Comparison of ENCODE assay signal across 28 mouse cellular contexts in genomic region chr4:152936614-152937013, GRCm38 (mm10).
DNase-seq lines count a peak whose midpoint lies in the region; ATAC-seq and TF ChIP-seq lines count a peak whose summit lies in the region.
"Had no signal": no experiment of that assay in that cellular context is flagged by ENCODE, and none has a peak within 500 bp of the region (broad histone marks: within the 10 kb centered on the region; RNA-seq: fewer than 3 reads in every experiment).

No protein-coding gene starts in this region.

- no peaks in the 10 kb centered on the region for H3K36me3 ChIP-seq in liver, embryonic 12.5 days
- H3K36me3 ChIP-seq in liver, postnatal 0 days (replicated peaks; ENCODE audit: insufficient read depth, low read length): no peaks in the 10 kb centered on the region
- no peaks in the 10 kb centered on the region for H3K36me3 ChIP-seq in megakaryocyte, embryonic 14.5 days (replicated peaks; ENCODE audit: low read length)
- H3K36me3 ChIP-seq in intestine, embryonic 16.5 days (ENCODE audit: control insufficient read depth, insufficient read depth, low read length): no peaks in the 10 kb centered on the region
- no peaks in the 10 kb centered on the region for H3K36me3 ChIP-seq in liver, embryonic 15.5 days (replicated peaks)
- H3K36me3 ChIP-seq: embryonic facial prominence, embryonic 10.5 days; embryonic facial prominence, embryonic 13.5 days; forebrain, embryonic 12.5 days; forebrain, embryonic 15.5 days; heart, embryonic 13.5 days; hindbrain, embryonic 12.5 days; hindbrain, embryonic 15.5 days had no signal

- peaks cover 31% of the 10 kb centered on the region for H3K9me3 ChIP-seq in liver, embryonic 12.5 days (replicated peaks)
- 0 out of 2 replicates have a peak, but pooled peaks cover 2% of the 10 kb centered on the region for H3K9me3 ChIP-seq in liver, postnatal 0 days (ENCODE audit: low read length)
- H3K9me3 ChIP-seq in megakaryocyte, embryonic 14.5 days: peaks cover 91% of the 10 kb centered on the region
- H3K9me3 ChIP-seq in intestine, embryonic 16.5 days (ENCODE audit: control insufficient read depth, low read length): no peaks in the 10 kb centered on the region
- peaks cover 4% of the 10 kb centered on the region; the same call in 1 of the 2 replicates for H3K9me3 ChIP-seq in liver, embryonic 15.5 days (replicated peaks)
- H3K9me3 ChIP-seq: embryonic facial prominence, embryonic 13.5 days; forebrain, embryonic 12.5 days; forebrain, embryonic 15.5 days; hindbrain, embryonic 12.5 days; hindbrain, embryonic 15.5 days had no signal

- H3K4me2 ChIP-seq in liver, embryonic 12.5 days: no peak overlapping the region
- no peak overlapping the region for H3K4me2 ChIP-seq in liver, postnatal 0 days (ENCODE audit: low read depth, low read length)
- H3K4me2 ChIP-seq in intestine, embryonic 16.5 days (ENCODE audit: low read depth, low read length): no peak overlapping the region
- H3K4me2 ChIP-seq in liver, embryonic 15.5 days: no peak overlapping the region
- H3K4me2 ChIP-seq: embryonic facial prominence, embryonic 13.5 days; forebrain, embryonic 12.5 days; forebrain, embryonic 15.5 days; heart, embryonic 13.5 days; hindbrain, embryonic 12.5 days; hindbrain, embryonic 15.5 days had no signal

- no peak for DNase-seq in liver, postnatal 0 days
- no peak for DNase-seq in cerebellum, postnatal 36 days
- no peak for DNase-seq in ovary, postnatal 14 days (ENCODE audit: low spot score)
- DNase-seq: adrenal gland, adult 2 months; adrenal gland, postnatal 14 days; cerebellum, adult 11 months; cerebellum, adult 2 months; cerebellum, adult 9-11 months; cerebellum, postnatal 25 days; embryo, embryonic 11 days; gastrocnemius, postnatal 10 days; gastrocnemius, postnatal 36 days; heart, adult 2 months; heart, postnatal 14 days had no signal

- H3K27me3 ChIP-seq in liver, embryonic 12.5 days (replicated peaks): no peaks in the 10 kb centered on the region
- no peaks in the 10 kb centered on the region for H3K27me3 ChIP-seq in liver, postnatal 0 days (ENCODE audit: insufficient read depth, low read length)
- H3K27me3 ChIP-seq in megakaryocyte, embryonic 14.5 days (replicated peaks): no peaks in the 10 kb centered on the region
- no peaks in the 10 kb centered on the region for H3K27me3 ChIP-seq in intestine, embryonic 16.5 days (replicated peaks; ENCODE audit: control insufficient read depth, insufficient read depth, low read length)
- no peaks in the 10 kb centered on the region for H3K27me3 ChIP-seq in liver, embryonic 15.5 days
- H3K27me3 ChIP-seq: embryonic facial prominence, embryonic 13.5 days; forebrain, embryonic 12.5 days; forebrain, embryonic 15.5 days; hindbrain, embryonic 12.5 days; hindbrain, embryonic 15.5 days had no signal

- WGBS in liver, embryonic 12.5 days (ENCODE audit: insufficient replicate concordance): 50% methylated on average over 2 of the region's 2 CpGs
- 53% methylated on average over 2 of the region's 2 CpGs for WGBS in liver, postnatal 0 days (ENCODE audit: insufficient replicate concordance)
- 40% methylated on average over 2 of the region's 2 CpGs for WGBS in intestine, embryonic 16.5 days
- 37% methylated on average over 2 of the region's 2 CpGs for WGBS in liver, embryonic 15.5 days (ENCODE audit: insufficient replicate concordance)

- no peak for TF ChIP-seq CTCF in liver, postnatal 0 days (IDR thresholded peaks at IDR 0.05; ENCODE audit: low read depth)

- H3K27ac ChIP-seq in liver, embryonic 12.5 days: no peak overlapping the region
- H3K27ac ChIP-seq in liver, postnatal 0 days (ENCODE audit: low read depth): no peak overlapping the region
- H3K27ac ChIP-seq in intestine, embryonic 16.5 days (ENCODE audit: low read length): no peak overlapping the region
- no peak overlapping the region for H3K27ac ChIP-seq in liver, embryonic 15.5 days (replicated peaks)
- H3K27ac ChIP-seq: embryonic facial prominence, embryonic 10.5 days; embryonic facial prominence, embryonic 13.5 days; forebrain, embryonic 12.5 days; forebrain, embryonic 15.5 days; heart, adult 2 months; heart, embryonic 13.5 days; hindbrain, embryonic 12.5 days; hindbrain, embryonic 15.5 days had no signal

- peak; percentile 40; the same call in 1 of the 2 replicates for ATAC-seq in liver, embryonic 12.5 days
- ATAC-seq in liver, postnatal 0 days: no peak
- no peak for ATAC-seq in megakaryocyte, adult 5-6 weeks (ENCODE audit: poor library complexity, severe bottlenecking)
- ATAC-seq in intestine, embryonic 16.5 days: peak; percentile 81
- 0 out of 2 replicates have a peak, but pooled peaks have one; percentile 24 for ATAC-seq in liver, embryonic 15.5 days (ENCODE audit: insufficient read depth)
- ATAC-seq: CD4-positive, CD25-positive, alpha-beta regulatory T cell, adult 4 months; forebrain, embryonic 15.5 days had no signal

- no peaks in the 10 kb centered on the region for H3K4me1 ChIP-seq in liver, embryonic 12.5 days
- H3K4me1 ChIP-seq in liver, postnatal 0 days (ENCODE audit: insufficient read depth): no peaks in the 10 kb centered on the region
- H3K4me1 ChIP-seq in megakaryocyte, embryonic 14.5 days: no peaks in the 10 kb centered on the region
- H3K4me1 ChIP-seq in intestine, embryonic 16.5 days (ENCODE audit: control insufficient read depth, insufficient read depth, low read length): no peaks in the 10 kb centered on the region
- 0 out of 2 replicates have a peak, but pooled peaks cover 6% of the 10 kb centered on the region for H3K4me1 ChIP-seq in liver, embryonic 15.5 days (replicated peaks)
- H3K4me1 ChIP-seq: embryonic facial prominence, embryonic 10.5 days; embryonic facial prominence, embryonic 13.5 days; forebrain, embryonic 12.5 days; forebrain, embryonic 15.5 days; heart, embryonic 13.5 days; hindbrain, embryonic 12.5 days; hindbrain, embryonic 15.5 days had no signal

- no peak overlapping the region for H3K4me3 ChIP-seq in liver, embryonic 12.5 days
- H3K4me3 ChIP-seq in liver, postnatal 0 days (ENCODE audit: low read depth, low read length): no peak overlapping the region
- H3K4me3 ChIP-seq in megakaryocyte, embryonic 14.5 days (replicated peaks): peak overlapping the region; percentile 24
- no peak overlapping the region for H3K4me3 ChIP-seq in intestine, embryonic 16.5 days (ENCODE audit: low read length)
- H3K4me3 ChIP-seq in liver, embryonic 15.5 days (replicated peaks): no peak overlapping the region
- H3K4me3 ChIP-seq: embryonic facial prominence, embryonic 10.5 days; embryonic facial prominence, embryonic 13.5 days; erythroblast, embryonic 14.5 days; forebrain, embryonic 12.5 days; forebrain, embryonic 15.5 days; heart, adult 2 months; heart, embryonic 13.5 days; hindbrain, embryonic 12.5 days; hindbrain, embryonic 15.5 days had no signal

- H3K9ac ChIP-seq in liver, embryonic 12.5 days: no peak overlapping the region
- H3K9ac ChIP-seq in liver, postnatal 0 days (replicated peaks): no peak overlapping the region
- H3K9ac ChIP-seq in intestine, embryonic 16.5 days (ENCODE audit: low read depth, low read length): no peak overlapping the region
- H3K9ac ChIP-seq in liver, embryonic 15.5 days: no peak overlapping the region
- H3K9ac ChIP-seq: embryonic facial prominence, embryonic 13.5 days; forebrain, embryonic 12.5 days; forebrain, embryonic 15.5 days; heart, embryonic 13.5 days; hindbrain, embryonic 12.5 days; hindbrain, embryonic 15.5 days had no signal

- TF ChIP-seq EP300 in liver, postnatal 0 days (IDR thresholded peaks at IDR 0.05; ENCODE audit: low read depth): no peak

Comparison
In these comparisons a context has a peak if more than half of its experiments do, and no peak if none do; other contexts are left out.
1. ATAC-seq: peak in liver, embryonic 12.5 days (single experiment), intestine, embryonic 16.5 days (single experiment) and liver, embryonic 15.5 days (single experiment); none in liver, postnatal 0 days (single experiment) and megakaryocyte, adult 5-6 weeks (single experiment).